Mouse (Mus musculus): ENCODE measurements around the gene Sorcs2.

DNA sequence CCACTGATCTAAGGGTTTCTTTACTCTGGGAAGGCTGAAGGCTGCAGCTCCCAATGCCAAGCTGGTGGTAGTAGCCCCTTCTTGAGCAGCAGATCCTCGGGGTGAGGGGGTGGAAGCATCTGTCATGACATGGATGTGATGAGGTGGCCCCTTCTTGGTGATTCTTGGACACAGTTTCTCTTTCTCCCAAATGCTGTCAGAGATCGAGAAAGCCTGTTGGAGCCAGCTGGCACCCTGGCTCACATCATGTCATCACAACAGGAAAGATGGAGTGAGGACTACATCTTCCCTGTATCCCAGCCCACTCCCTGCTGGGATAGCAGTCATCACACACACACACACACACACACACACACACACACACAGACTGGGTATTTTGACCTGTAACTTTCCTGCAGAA, 268.3 kb downstream of the Sorcs2 start:
- TF ChIP-seq CTCF (conservative IDR thresholded peaks at IDR 0.05; ENCODE audit: low read length) (no peak), POU5F1 (IDR thresholded peaks at IDR 0.05; ENCODE audit: borderline replicate concordance, low read length) (no peak), NANOG (IDR thresholded peaks at IDR 0.05; ENCODE audit: borderline replicate concordance, low read length) (no peak)
